Mouse (Mus musculus) ovary, postnatal 10 days (tissue): ENCODE data around the gene Zfp932.
"Not testable (repeated sequence)": the region's sequence is repeated elsewhere in the genome, so short reads cannot be mapped to it uniquely, and the experiment has no call there.

Experiments used
- DNase-seq: peaks from one replicate; pipeline ENCODE4 v3.0.0; 2022; ENCODE audit warnings: low spot score

Gene Zfp932

DNA sequence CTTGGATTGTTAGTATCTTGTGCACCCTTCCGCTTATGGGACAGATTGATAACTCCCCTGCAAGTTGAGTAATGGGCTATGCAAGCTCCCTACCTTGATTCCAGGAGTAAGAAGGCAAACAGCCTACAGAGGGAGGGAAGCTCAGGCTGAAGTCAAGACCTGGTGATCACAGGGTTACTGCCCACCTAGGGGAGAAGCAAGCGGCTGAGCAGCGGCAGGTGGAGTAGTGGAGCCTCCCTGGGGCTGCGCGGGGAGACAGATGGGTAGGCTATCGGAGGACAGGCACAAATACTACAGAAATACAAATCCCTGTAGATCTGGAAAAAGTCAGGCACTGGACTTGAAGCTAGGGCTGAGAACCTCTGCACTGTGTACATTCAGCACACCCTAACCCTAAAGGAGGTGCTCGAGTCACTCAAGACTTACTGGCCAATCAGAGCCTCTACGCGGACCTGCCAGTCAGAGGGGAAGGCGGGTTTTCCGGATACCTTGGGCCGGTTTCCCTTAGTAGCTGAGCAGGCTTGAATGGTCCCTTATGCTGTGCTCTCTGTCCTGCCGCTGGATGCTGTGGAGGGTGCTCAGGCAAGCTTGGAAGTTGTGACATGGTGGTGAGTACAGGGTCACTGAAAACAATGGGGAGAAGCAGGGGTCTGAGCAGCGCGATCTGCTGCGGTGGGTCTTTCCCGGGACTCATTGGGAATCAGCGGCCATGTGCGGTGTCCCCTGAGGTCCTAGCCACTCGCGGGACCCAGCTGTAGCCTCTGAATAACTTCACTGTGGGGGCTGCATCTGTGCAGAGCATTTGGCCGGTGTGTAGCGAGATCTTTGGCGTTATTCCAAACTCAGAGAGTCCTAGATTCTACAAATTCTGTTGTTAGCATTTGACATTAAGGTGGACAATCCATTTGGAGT is at the start of gene Zfp932:
Gene Zfp932 (plus strand): TSS at position 496 of the 912 bp plus-strand sequence.
- peak; percentile 33 for DNase-seq

DNA sequence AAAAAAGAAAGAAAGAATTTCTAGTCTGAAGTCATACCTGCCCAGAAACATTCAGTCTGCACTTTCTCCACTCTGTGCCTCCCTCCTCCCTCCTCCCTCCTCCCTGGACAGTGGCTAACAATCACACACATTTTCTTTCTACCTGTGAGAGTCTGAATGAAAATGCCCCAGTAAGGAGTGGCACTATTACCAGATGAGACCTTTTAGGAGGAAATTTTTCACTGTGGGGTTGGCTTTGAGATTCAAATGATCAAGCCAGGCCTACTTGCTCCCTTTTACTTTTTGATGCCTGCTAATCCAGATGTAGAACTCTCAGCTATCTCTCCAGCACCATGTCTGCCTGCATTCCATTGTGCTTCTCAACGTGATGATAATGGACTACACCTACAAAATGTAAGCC is 46.0 kb upstream of the Zfp932 start:
- no peak for DNase-seq

DNA sequence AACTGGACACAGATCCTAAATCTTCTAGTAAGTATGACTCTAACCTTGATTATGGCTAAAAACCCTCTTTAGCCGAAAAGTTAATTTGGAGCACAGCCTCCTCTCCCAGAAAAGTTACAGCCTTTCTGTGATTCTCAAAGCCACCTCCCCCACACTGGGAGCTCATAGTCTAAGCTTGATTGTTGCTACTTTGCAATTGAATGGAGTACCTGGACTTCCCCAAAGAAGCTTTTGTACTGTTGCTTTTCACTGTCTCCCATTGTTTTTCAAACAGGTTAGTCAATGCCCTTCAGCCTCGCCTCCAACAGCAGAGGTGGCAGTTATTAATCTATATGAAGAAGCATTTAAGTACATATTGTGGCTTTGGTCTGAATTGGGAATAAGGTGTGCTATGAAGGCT is 15.6 kb upstream of the Zfp932 start:
- DNase-seq: not testable (repeated sequence)

DNA sequence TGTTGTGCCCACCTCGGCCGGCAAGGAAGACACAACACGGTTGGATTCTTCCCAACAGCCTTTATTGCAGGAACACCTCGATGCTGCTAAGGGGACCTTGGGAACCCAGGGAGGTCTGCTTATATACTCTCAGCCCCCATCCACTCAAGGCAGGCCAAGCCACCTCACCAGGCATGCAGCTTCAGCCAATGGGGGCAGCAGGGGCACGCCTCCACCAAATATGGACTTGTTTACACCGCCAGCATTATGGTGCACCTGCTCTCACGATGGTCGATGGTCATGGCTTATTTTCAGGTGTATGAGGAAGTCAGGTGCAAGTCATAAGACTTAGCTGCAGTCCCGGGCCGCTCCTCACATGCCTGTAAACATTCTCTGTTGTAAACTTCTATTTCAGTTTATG is 860 bp upstream of the Zfp932 start:
- not testable (repeated sequence) for DNase-seq

DNA sequence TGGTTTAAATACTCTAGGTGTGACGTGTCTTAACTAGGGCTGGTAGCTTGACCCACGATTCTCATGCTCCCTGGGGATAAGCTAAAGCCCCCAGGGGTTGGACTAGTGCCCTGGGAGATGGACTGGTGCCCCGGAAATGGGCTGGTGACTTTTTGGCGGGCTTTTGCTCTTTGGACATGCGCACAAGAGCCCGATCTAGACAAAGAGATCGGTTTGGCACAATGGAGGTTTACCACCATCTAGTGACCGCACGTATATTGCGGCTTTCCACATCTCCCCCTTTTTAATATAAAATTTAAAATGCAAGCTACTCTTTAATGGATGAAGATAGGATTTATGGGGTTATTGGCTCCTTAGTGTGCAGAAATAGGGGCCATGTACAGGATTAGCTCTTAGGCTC is 19.5 kb downstream of the Zfp932 start:
- not testable (repeated sequence) for DNase-seq

DNA sequence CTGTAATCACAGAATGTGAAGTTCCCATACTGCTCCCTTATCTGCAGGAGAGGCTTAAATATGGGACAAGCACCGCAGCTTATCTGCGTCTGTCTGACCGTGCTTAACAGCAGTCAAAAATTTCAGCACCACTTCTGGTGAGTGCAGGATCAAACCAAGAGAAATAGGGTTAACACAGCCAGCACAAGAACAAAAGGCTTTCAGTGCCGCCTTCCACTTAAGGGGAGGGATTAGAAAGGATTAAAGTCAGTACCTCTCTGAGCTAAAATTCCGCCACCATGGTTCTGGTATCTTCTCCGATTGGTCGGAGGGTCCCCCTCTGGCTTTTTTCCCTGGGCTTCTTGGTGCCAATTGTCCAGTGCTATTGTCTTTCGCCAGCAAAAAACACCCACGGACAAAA is 27.0 kb downstream of the Zfp932 start:
- no peak for DNase-seq

DNA sequence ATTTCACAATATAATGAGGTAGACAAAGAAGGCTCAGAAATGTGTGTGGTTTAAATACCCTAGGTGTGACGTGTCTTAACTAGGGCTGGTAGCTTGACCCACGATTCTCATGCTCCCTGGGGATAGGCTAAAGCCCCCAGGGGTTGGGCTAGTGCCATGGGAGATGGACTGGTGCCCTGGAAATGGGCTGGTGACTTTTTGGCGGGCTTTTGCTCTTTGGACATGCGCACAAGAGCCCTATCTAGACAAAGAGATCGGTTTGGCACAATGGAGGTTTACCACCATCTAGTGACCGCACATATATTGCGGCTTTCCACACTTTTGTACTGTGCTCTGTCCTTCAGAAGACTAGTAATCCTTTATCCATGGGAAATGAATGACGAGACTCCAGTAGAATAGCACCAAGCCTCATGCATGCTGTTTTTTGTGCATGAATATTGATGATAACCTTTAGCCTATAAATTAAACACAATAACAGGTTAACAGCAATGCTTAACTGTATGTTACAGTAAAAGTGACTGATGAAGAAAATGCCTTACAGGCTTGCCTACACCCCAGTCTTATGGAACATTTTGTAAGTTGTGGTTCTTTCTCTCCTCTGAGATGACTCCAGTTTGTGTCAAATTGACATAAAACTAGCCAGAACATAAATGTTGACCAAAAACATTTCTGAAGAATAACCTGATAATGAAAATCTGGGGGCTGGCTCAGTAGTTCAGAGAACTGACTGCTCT is 27.5 kb downstream of the Zfp932 start:
- DNase-seq: not testable (repeated sequence)

DNA sequence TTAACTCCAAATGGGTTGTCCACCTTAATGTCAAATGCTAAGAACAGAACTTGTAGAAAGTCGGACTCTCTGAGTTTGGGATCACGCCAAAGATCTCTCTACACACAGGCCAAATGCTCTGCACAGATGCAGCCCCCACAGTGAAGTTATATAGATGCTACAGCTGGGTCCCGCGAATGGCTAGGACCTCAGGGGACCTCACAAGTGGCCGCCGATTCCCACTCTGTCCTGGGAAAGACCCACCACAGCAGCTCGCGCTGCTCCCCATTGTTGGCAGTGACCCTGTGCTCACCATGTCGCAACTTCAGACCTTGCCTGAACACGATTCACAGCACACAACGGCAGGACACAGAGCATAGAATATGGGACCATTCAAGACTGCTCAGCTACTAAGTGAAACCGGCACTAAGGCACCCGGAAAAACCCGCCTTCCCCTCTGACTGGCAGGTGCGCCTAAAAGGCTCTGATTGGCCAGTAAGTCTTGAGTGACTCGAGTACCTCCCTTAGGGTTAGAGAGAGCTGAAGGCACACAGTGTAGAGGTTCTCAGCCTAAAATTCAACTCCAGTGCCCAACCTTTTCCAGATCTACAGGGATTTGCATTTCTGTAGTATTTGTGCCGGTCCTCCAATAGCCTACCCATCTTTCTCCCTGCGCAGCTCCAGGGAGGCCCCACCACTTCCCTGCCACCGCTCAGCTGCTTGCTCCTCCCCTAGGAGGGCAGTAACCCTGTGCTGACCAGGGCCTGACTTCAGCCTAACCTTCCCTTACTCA is 61.5 kb downstream of the Zfp932 start:
- peak; percentile 52 for DNase-seq
